Mouse (Mus musculus) intestine, embryonic 14.5 days (tissue): Measurements from ENCODE around the gene Prom1. TPM values are rescaled to one million over a fixed set of nuclear protein-coding genes. Genes with fewer than 3 reads are reported as not detected.

Experiments
- ATAC-seq: fragments of 200-750 bp; cut with Nextera tagmentation; replicated peaks from 2 replicates; pipeline ENCODE4 v1.8.0; 2017; ENCODE audit warnings: low read depth, moderate number of reproducible peaks, moderate TSS enrichment, moderate library complexity; ENCODE audit not compliant: low FRiP score, low TSS enrichment
- DNase-seq: peaks from one replicate; pipeline ENCODE4 v3.0.0-alpha.2; 2018; ENCODE audit warnings: low spot score
- H3K27ac ChIP-seq: fragments of 300-500 bp; sonication (generic); 2 replicates; pipeline ENCODE4 v1.5.1; 2014; ENCODE audit warnings: low read depth, mild to moderate bottlenecking, control low read depth
- H3K27me3 ChIP-seq: fragments of 300-500 bp; sonication (generic); replicated peaks from 2 replicates; pipeline ENCODE4 v1.6.1; 2014; ENCODE audit warnings: low read length, control low read depth; ENCODE audit not compliant: control insufficient read depth, insufficient read depth
- H3K36me3 ChIP-seq: fragments of 300-500 bp; sonication (generic); 2 replicates; pipeline ENCODE4 v1.6.1; 2014; ENCODE audit warnings: low read length, control low read depth; ENCODE audit not compliant: control insufficient read depth, insufficient read depth
- H3K4me1 ChIP-seq: fragments of 300-500 bp; sonication (generic); replicated peaks from 2 replicates; pipeline ENCODE4 v1.6.1; 2014; ENCODE audit warnings: low read length, control low read depth, mixed read lengths; ENCODE audit not compliant: control insufficient read depth, insufficient read depth
- H3K4me2 ChIP-seq: fragments of 300-500 bp; sonication (generic); 2 replicates; pipeline ENCODE4 v1.6.1; 2014; ENCODE audit warnings: low read length
- H3K4me3 ChIP-seq: fragments of 300-500 bp; sonication (generic); 2 replicates; pipeline ENCODE4 v1.5.1; 2014; ENCODE audit warnings: low read depth, low read length, control low read depth, mixed read lengths
- H3K9ac ChIP-seq: fragments of 300-500 bp; sonication (generic); 2 replicates; pipeline ENCODE4 v1.6.1; 2014; ENCODE audit warnings: mild to moderate bottlenecking, low read length
- H3K9me3 ChIP-seq: fragments of 300-500 bp; sonication (generic); 2 replicates; pipeline ENCODE4 v1.6.1; 2016; ENCODE audit warnings: low read length, control low read depth; ENCODE audit not compliant: control insufficient read depth
- WGBS: fragments of 180-500 bp; shearing (Covaris S2); extraction: QIAGEN DNeasy Blood & Tissue Kit; methylation state at CpG from one replicate; pipeline ENCODE4 v1.1.7; 2014; 5-methylcytosine and 5-hydroxymethylcytosine counted together
- polyA plus RNA-seq: library from polyadenylated mRNA; unstranded; fragments of >200 nt; fragmentation: Nextera tagmentation; extraction: Ambion mirVana; gene quantifications from 2 replicates; pipeline ENCODE4 v1.2.1, GENCODE M21; 2014

Gene Prom1
- polyA plus RNA-seq, 1 experiment from 2014 or later = 57.4 TPM

DNA sequence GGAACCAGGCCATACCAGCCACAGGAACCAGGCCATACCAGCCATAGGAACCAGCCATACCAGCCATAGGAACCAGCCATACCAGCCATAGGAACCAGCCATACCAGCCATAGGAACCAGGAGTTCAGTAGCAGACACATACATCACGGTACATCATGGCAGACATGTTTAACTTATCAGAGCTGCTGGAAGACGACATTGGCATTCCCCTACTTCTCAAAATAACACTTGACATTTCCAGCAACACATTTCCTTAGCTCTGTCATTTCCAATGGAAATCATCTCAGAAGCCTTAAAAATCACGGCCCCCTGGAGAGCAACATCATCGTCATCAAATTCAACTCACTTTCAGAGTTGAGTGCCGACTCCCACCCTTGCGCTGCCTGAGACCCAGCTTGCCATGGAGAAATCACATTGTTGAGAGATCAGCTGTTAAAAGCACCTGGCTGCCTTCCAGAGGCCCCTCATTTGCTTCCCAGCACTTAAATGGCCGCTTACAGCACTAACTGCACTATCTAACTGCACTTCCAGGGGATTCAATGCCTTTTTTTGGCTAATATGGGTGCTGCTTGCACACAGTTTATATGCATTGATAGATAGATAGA is 31.2 kb downstream of the Prom1 start:
- Histone ChIP-seq H3K9me3 (no peaks in the 10 kb centered on the region), H3K27ac (no peak overlapping the region), H3K9ac (no peak overlapping the region), H3K4me3 (no peak overlapping the region), H3K27me3 (no peaks in the 10 kb centered on the region), H3K36me3 (0 out of 2 replicates have a peak, but pooled peaks cover 5% of the 10 kb centered on the region), H3K4me1 (peaks cover 6% of the 10 kb centered on the region), H3K4me2 (no peak overlapping the region)
- 85% methylated on average over 7 of the region's 7 CpGs for WGBS
- ATAC-seq = no peak
- no peak for DNase-seq

- WGBS = 92% methylated on average over 3 of the region's 3 CpGs
- no peak overlapping the region for H3K27ac ChIP-seq
These were observed 43.6 kb downstream of the Prom1 start for GRCm38 (mm10) chr5:44058258-44058657.

GRCm38 (mm10) chr5:44050213-44050612 is 51.6 kb downstream of the Prom1 start:
- 0 out of 2 replicates have a peak, but pooled peaks cover 3% of the 10 kb centered on the region for H3K36me3 ChIP-seq
- peak overlapping the region; percentile 48; the same call in 1 of the 2 replicates for H3K27ac ChIP-seq
- 62% methylated on average over 8 of the region's 8 CpGs for WGBS
- H3K9ac ChIP-seq = no peak overlapping the region
- H3K27me3 ChIP-seq = no peaks in the 10 kb centered on the region
- H3K9me3 ChIP-seq = no peaks in the 10 kb centered on the region
- H3K4me2 ChIP-seq = no peak overlapping the region
- ATAC-seq = no peak
- no peak overlapping the region for H3K4me3 ChIP-seq
- DNase-seq = no peak
- H3K4me1 ChIP-seq = no peaks in the 10 kb centered on the region; the same call in 1 of the 2 replicates

More at GRCm38 (mm10) chr5:44058258-44058657, 43.6 kb downstream of the Prom1 start:
- no peak overlapping the region for H3K4me3 ChIP-seq
- H3K36me3 ChIP-seq = 0 out of 2 replicates have a peak, but pooled peaks cover 6% of the 10 kb centered on the region
- ATAC-seq = no peak
- H3K4me2 ChIP-seq = no peak overlapping the region
- H3K27me3 ChIP-seq = no peaks in the 10 kb centered on the region
- no peaks in the 10 kb centered on the region for H3K9me3 ChIP-seq
- DNase-seq = no peak
- H3K4me1 ChIP-seq = no peaks in the 10 kb centered on the region
- no peak overlapping the region for H3K9ac ChIP-seq

- no peak for DNase-seq
- 33% methylated on average over 6 of the region's 6 CpGs for WGBS
- no peaks in the 10 kb centered on the region; the same call in 1 of the 2 replicates for H3K4me1 ChIP-seq
- no peak overlapping the region for H3K9ac ChIP-seq
- H3K9me3 ChIP-seq = no peaks in the 10 kb centered on the region
- H3K27ac ChIP-seq = peak overlapping the region; percentile 64
- 0 out of 2 replicates have a peak, but pooled peaks cover 3% of the 10 kb centered on the region for H3K36me3 ChIP-seq
- no peaks in the 10 kb centered on the region for H3K27me3 ChIP-seq
- peak overlapping the region; percentile 31; the same call in 1 of the 2 replicates for H3K4me2 ChIP-seq
- ATAC-seq = peak; percentile 56
- H3K4me3 ChIP-seq = no peak overlapping the region
These were observed 52.3 kb downstream of the Prom1 start for GRCm38 (mm10) chr5:44049395-44049976.

DNA sequence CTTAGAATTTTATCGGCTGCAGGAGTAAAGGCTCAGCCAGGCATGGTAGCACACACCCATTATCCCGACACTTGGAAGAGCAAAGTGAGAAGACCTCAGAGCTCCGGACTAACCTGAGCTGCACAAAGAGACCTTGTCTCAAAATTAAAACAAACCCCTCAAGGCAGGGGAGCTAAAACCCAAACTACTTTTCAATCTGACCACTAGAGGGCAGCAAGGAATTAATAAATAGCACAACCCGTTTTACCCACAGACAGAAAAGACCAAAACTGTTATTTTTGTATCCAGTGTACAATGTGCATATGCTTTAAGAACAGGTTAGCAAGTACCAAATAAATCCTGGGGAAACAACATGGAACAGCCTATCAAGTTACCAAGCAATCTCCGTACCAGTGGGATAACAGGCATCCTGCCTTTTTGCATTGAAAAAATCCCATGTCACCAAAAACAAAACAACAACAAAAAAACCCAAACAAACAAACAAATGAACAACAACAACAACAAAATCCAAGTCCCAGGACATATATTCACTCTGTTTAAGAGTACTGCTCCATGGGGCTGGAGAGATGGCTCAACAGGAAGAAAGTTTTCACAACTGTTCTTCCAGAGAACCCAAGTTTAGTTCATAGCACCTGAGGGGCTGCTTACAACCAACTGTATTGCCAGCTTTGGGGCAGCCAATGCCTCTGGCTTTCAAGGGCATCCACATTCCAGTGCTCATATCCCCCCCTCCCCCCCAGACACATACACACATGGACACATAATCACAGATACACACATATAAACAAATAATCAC is 53.1 kb downstream of the Prom1 start:
- H3K9ac ChIP-seq = no peak overlapping the region
- WGBS = 44% methylated on average over 5 of the region's 5 CpGs
- ATAC-seq (peak; percentile 41; the same call in 1 of the 2 replicates), DNase-seq (no peak)
- H3K36me3 ChIP-seq = 0 out of 2 replicates have a peak, but pooled peaks cover under 1% of the 10 kb centered on the region
- H3K27me3 ChIP-seq = no peaks in the 10 kb centered on the region
- no peaks in the 10 kb centered on the region; the same call in 1 of the 2 replicates for H3K4me1 ChIP-seq
- H3K4me3 ChIP-seq = no peak overlapping the region
- no peaks in the 10 kb centered on the region for H3K9me3 ChIP-seq
- no peak overlapping the region for H3K4me2 ChIP-seq
- peak overlapping the region; percentile 64 for H3K27ac ChIP-seq

GRCm38 (mm10) chr5:44041725-44042124 is 60.1 kb downstream of the Prom1 start:
- Histone ChIP-seq H3K9ac (no peak overlapping the region), H3K4me2 (no peak overlapping the region), H3K36me3 (peaks cover 7% of the 10 kb centered on the region; the same call in 1 of the 2 replicates), H3K9me3 (no peaks in the 10 kb centered on the region), H3K4me3 (no peak overlapping the region), H3K27me3 (no peaks in the 10 kb centered on the region), H3K4me1 (no peaks in the 10 kb centered on the region), H3K27ac (no peak overlapping the region)
- 38% methylated on average over 1 of the region's 1 CpGs for WGBS
- ATAC-seq (no peak), DNase-seq (no peak)

DNA sequence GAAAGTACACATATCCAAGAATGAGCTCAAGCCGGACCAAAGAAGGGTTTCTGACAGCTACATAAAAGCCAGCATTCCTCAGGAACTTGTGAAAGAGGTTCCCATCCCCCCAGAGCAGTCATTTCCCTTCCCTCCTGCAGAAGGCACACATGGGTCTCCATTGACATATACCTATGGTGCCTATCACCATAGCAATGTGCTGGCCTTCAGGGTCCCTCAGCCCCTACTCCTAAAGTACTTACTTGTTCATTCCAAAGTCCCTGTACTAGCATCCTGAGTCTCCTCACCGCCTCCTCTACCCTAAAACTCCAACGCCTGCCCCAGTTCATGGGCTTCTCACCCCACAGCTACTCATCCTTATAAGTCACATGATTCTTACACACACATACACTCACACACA is 60.8 kb downstream of the Prom1 start:
- Histone ChIP-seq H3K27ac (no peak overlapping the region), H3K9ac (no peak overlapping the region), H3K36me3 (peaks cover 11% of the 10 kb centered on the region), H3K4me2 (no peak overlapping the region), H3K27me3 (no peaks in the 10 kb centered on the region), H3K4me1 (no peaks in the 10 kb centered on the region), H3K4me3 (no peak overlapping the region), H3K9me3 (no peaks in the 10 kb centered on the region)
- no peak for ATAC-seq
- DNase-seq = no peak
- WGBS = 91% methylated on average over 3 of the region's 3 CpGs

GRCm38 (mm10) chr5:43998295-43998989 is 103.4 kb downstream of the Prom1 start:
- ATAC-seq (peak; percentile 43; the same call in 1 of the 2 replicates), DNase-seq (no peak)
- H3K9ac ChIP-seq = no peak overlapping the region
- H3K4me2 ChIP-seq = no peak overlapping the region
- no peaks in the 10 kb centered on the region for H3K27me3 ChIP-seq
- no peak overlapping the region for H3K27ac ChIP-seq
- 86% methylated on average over 9 of the region's 9 CpGs for WGBS
- H3K36me3 ChIP-seq = peaks cover 21% of the 10 kb centered on the region
- no peak overlapping the region for H3K4me3 ChIP-seq
- H3K4me1 ChIP-seq = no peaks in the 10 kb centered on the region
- H3K9me3 ChIP-seq = no peaks in the 10 kb centered on the region
